Mouse (Mus musculus): ENCODE data around the gene Egfl7.

Egfl7 gene

GRCm38 (mm10) chr2:26638572-26638971 is 58.8 kb downstream of the Egfl7 start:
- DNase-seq (ENCODE audit: low read depth, low spot score), result no peak

DNA sequence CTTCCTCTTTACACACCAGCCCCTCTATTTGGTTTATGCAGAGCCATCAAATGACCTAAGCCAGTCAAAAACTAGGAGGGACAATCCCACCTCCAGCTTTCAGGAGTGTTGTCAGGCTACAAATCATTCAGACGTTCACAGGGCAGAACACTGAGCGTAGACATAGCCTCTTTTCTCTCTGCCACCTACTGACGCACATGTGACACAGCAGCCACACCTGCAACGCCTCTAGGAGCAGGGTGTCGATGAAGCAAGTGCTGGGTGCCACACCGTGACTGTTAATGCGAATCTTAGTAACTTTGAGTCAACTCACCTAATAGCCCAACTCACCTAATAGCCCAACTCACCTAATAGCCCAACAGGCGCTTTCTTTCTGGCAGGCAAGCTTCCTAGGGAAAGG is 59.3 kb downstream of the Egfl7 start:
- no peak for DNase-seq (ENCODE audit: low read depth, low spot score)

- DNase-seq (ENCODE audit: low read depth, low spot score), result peak; percentile 92
Measured at GRCm38 (mm10) chr2:26639838-26640830, 60.3 kb downstream of the Egfl7 start.

DNA sequence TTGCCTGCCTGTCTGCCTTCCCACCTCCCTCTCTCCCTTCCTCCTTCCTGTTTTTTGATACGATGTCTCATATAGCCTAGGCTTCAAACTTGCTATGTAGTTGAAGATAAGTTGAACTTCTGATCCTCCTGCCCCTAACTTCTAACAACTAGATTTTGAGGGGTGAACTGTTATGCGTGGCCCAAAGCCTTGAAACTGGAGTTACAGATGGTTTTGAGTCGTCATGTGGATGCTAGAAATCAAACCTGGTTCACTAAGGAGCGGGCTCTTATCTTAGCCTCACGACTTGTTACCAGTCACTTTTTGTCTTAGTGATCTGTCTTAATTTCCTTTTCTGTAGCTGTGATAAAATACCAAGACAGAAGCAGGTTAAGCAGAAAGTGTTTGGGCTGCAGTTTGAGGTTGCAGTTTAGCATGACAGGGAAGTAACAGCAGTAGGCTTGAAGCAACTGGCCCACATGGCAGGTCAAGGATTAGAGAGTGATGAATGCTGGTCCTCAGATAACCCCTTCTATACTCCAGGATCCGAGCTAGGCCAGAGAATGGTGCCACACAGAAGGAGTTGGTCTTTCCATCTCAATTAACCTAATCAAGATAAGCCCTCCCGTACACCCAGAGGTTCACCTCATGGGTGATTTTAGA is 61.3 kb downstream of the Egfl7 start:
- DNase-seq (ENCODE audit: low read depth, low spot score), result no peak
